ENCODE assay signal across 19 mouse cellular contexts in the genomic region with DNA sequence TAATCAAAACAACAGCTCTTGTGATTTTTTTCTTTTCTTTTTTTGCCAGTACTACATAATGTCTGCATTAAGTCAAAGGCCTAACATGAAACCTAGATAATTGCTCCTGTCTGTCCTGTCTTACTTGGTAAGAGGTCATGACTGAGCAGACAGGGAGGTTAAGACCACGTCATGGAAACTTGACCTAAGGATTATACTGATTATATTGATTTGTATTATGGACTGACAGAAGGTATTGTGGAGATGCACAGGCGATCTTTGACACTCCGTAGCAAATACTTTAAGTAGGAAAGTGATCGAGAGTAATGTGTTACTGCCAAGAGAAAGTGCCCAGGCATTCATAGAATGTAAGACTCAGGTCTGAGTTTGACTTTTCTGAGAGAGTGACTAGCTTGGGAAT.
"Had no signal": no experiment of that assay in that cellular context is flagged by ENCODE, and none has a peak within 500 bp of the region (broad histone marks: within the 10 kb centered on the region; RNA-seq: fewer than 3 reads in every experiment).

No protein-coding gene starts in this region.

- H3K4me1 ChIP-seq: limb, embryonic 13.5 days; liver, embryonic 12.5 days; liver, embryonic 15.5 days; lung, embryonic 15.5 days; megakaryocyte, embryonic 14.5 days; midbrain, embryonic 15.5 days; neural tube, embryonic 12.5 days; neural tube, embryonic 15.5 days had no signal

- DNase-seq: kidney, adult 2 months; kidney, postnatal 25 days; liver; lung, adult 18-20 months; lung, postnatal 10 days; lung, postnatal 36 days; thymus, adult 18-20 months; thymus, postnatal 36 days had no signal

- H3K36me3 ChIP-seq: limb, embryonic 10.5 days; limb, embryonic 13.5 days; liver, embryonic 12.5 days; liver, embryonic 15.5 days; lung, embryonic 15.5 days; midbrain, embryonic 10.5 days; midbrain, embryonic 15.5 days; neural tube, embryonic 12.5 days; neural tube, embryonic 15.5 days had no signal

- H3K27ac ChIP-seq: kidney, postnatal 0 days; limb, embryonic 10.5 days; limb, embryonic 13.5 days; liver, embryonic 12.5 days; liver, embryonic 15.5 days; lung, embryonic 15.5 days; midbrain, embryonic 10.5 days; midbrain, embryonic 15.5 days; neural tube, embryonic 12.5 days; neural tube, embryonic 15.5 days had no signal

- ATAC-seq: liver, embryonic 12.5 days; midbrain, embryonic 15.5 days had no signal

- H3K4me2 ChIP-seq: limb, embryonic 13.5 days; liver, embryonic 12.5 days; liver, embryonic 15.5 days; lung, embryonic 15.5 days; midbrain, embryonic 15.5 days; neural tube, embryonic 12.5 days; neural tube, embryonic 15.5 days had no signal

- H3K27me3 ChIP-seq: limb, embryonic 13.5 days; liver, embryonic 12.5 days; liver, embryonic 15.5 days; lung, embryonic 15.5 days; megakaryocyte, embryonic 14.5 days; neural tube, embryonic 12.5 days; neural tube, embryonic 15.5 days had no signal

- H3K9me3 ChIP-seq: limb, embryonic 10.5 days; limb, embryonic 13.5 days; liver, embryonic 12.5 days; liver, embryonic 15.5 days; lung, embryonic 15.5 days; midbrain, embryonic 10.5 days; midbrain, embryonic 15.5 days; neural tube, embryonic 12.5 days; neural tube, embryonic 15.5 days had no signal

- H3K4me3 ChIP-seq: limb, embryonic 10.5 days; limb, embryonic 13.5 days; liver, embryonic 12.5 days; liver, embryonic 15.5 days; lung, embryonic 15.5 days; megakaryocyte, embryonic 14.5 days; midbrain, embryonic 10.5 days; midbrain, embryonic 15.5 days; neural tube, embryonic 12.5 days; neural tube, embryonic 15.5 days had no signal

- H3K9ac ChIP-seq: limb, embryonic 13.5 days; liver, embryonic 12.5 days; liver, embryonic 15.5 days; lung, embryonic 15.5 days; midbrain, embryonic 15.5 days; neural tube, embryonic 12.5 days; neural tube, embryonic 15.5 days had no signal
